ENCODE assay signal across 7 mouse cellular contexts in genomic region chr5:113015236-113016061, GRCm38 (mm10). TPM values are rescaled to one million over a fixed set of nuclear protein-coding genes. Genes with fewer than 3 reads are reported as not detected.
A peak's percentile ranks its signal among the peaks of the same experiment; 100 is the strongest.
DNase-seq lines count a peak whose midpoint lies in the region; ATAC-seq and TF ChIP-seq lines count a peak whose summit lies in the region.

Grk3 (minus strand) TSS chr5:113015791.

- H3K4me1 ChIP-seq in bone marrow macrophage, adult 2 months (ENCODE audit: control insufficient read depth, insufficient read depth, low read length) = peaks cover 9% of the 10 kb centered on the region
- H3K4me1 ChIP-seq in kidney, adult 2 months (ENCODE audit: control insufficient read depth, insufficient read depth, low read length) = no peaks in the 10 kb centered on the region
- peaks cover 21% of the 10 kb centered on the region for H3K4me1 ChIP-seq in limb, embryonic 13.5 days
- H3K4me1 ChIP-seq in midbrain, embryonic 11.5 days (ENCODE audit: control insufficient read depth, insufficient read depth, low read length) = peaks cover 4% of the 10 kb centered on the region; the same call in 1 of the 2 replicates

- peak; percentile 74 for ATAC-seq in limb, embryonic 13.5 days (ENCODE audit: low FRiP score, low read depth)
- ATAC-seq in midbrain, embryonic 11.5 days (ENCODE audit: low FRiP score) = peak; percentile 87

- H3K9me3 ChIP-seq in limb, embryonic 13.5 days = no peaks in the 10 kb centered on the region
- H3K9me3 ChIP-seq in midbrain, embryonic 11.5 days (ENCODE audit: control insufficient read depth, low read length) = no peaks in the 10 kb centered on the region

- H3K27ac ChIP-seq in bone marrow macrophage, adult 2 months (ENCODE audit: insufficient read depth, low read depth, low read length) = peak within 1 kb of the TSS; percentile 29
- H3K27ac ChIP-seq in kidney, adult 2 months (ENCODE audit: insufficient read depth, low read depth, low read length) = peak within 1 kb of the TSS; percentile 78
- H3K27ac ChIP-seq in limb, embryonic 13.5 days = no peak within 1 kb of the TSS
- no peak within 1 kb of the TSS for H3K27ac ChIP-seq in midbrain, embryonic 11.5 days (ENCODE audit: low read depth, low read length)

- H3K4me3 ChIP-seq in bone marrow macrophage, adult 2 months (ENCODE audit: insufficient read depth, low read length) = peak within 1 kb of the TSS; percentile 57
- H3K4me3 ChIP-seq in kidney, adult 2 months (ENCODE audit: insufficient read depth, low read depth, low read length) = peak within 1 kb of the TSS; percentile 56
- H3K4me3 ChIP-seq in limb, embryonic 13.5 days = peak within 1 kb of the TSS; percentile 65
- peak within 1 kb of the TSS; percentile 54 for H3K4me3 ChIP-seq in midbrain, embryonic 11.5 days (ENCODE audit: low read depth, low read length)

- no peak for TF ChIP-seq POLR2A in bone marrow macrophage, adult 2 months (IDR thresholded peaks at IDR 0.05; ENCODE audit: borderline replicate concordance, low read depth, low read length)
- no peak for TF ChIP-seq POLR2A in kidney, adult 2 months (IDR thresholded peaks at IDR 0.05; ENCODE audit: low read depth, low read length)

- peak; percentile 66 for DNase-seq in embryo, embryonic 9.5 days (ENCODE audit: extremely low spot score)
- peak; percentile 21 for DNase-seq in heart, adult 8-10 months (ENCODE audit: low spot score)
- peak; percentile 71 for DNase-seq in kidney, adult 2 months
- DNase-seq in midbrain, embryonic 11.5 days (ENCODE audit: low spot score, missing footprints) = peak; percentile 93
- peak; percentile 49 to 52 for DNase-seq in spleen, adult 18-20 months

- peak within 1 kb of the TSS; percentile 75 for H3K9ac ChIP-seq in limb, embryonic 13.5 days
- peak within 1 kb of the TSS; percentile 68 for H3K9ac ChIP-seq in midbrain, embryonic 11.5 days (ENCODE audit: low read length)

- H3K4me2 ChIP-seq in limb, embryonic 13.5 days (replicated peaks) = peak within 1 kb of the TSS; percentile 79
- H3K4me2 ChIP-seq in midbrain, embryonic 11.5 days = peak within 1 kb of the TSS; percentile 66

- TF ChIP-seq CTCF in bone marrow macrophage, adult 2 months (IDR thresholded peaks at IDR 0.05; ENCODE audit: low read depth, low read length) = no peak
- TF ChIP-seq CTCF in kidney, adult 2 months (conservative IDR thresholded peaks at IDR 0.05; ENCODE audit: insufficient read depth, insufficient read length, low read depth, low read length) = no peak

- no peaks in the 10 kb centered on the region for H3K27me3 ChIP-seq in kidney, adult 2 months (replicated peaks; ENCODE audit: control insufficient read depth, insufficient read depth, low read length)
- peaks cover 22% of the 10 kb centered on the region; the same call in 1 of the 2 replicates for H3K27me3 ChIP-seq in limb, embryonic 13.5 days
- H3K27me3 ChIP-seq in midbrain, embryonic 11.5 days (ENCODE audit: control insufficient read depth, insufficient read depth, low read length) = peaks cover 6% of the 10 kb centered on the region; the same call in 1 of the 2 replicates

- no peaks in the 10 kb centered on the region for H3K36me3 ChIP-seq in kidney, adult 2 months (ENCODE audit: control insufficient read depth, insufficient read depth, low read length)
- no peaks in the 10 kb centered on the region; the same call in 1 of the 2 replicates for H3K36me3 ChIP-seq in limb, embryonic 13.5 days
- H3K36me3 ChIP-seq in midbrain, embryonic 11.5 days (ENCODE audit: control insufficient read depth, insufficient read depth, low read length) = no peaks in the 10 kb centered on the region

- WGBS in kidney, adult 2 months = 3% methylated on average over 52 of the region's 52 CpGs
- 4% methylated on average over 45 of the region's 52 CpGs for WGBS in limb, embryonic 13.5 days
- 5% methylated on average over 40 of the region's 52 CpGs for WGBS in midbrain, embryonic 11.5 days

RNA-seq across cellular contexts. Expression of gene Grk3, which starts in this region (rescaled TPM):
- polyA plus RNA-seq in bone marrow macrophage, adult 2 months (2012; ENCODE audit: insufficient read depth, insufficient read length, missing spikeins) = 32.9 and 33.9 TPM in 2 replicates
- 1 to 10 TPM; 3.5 to 5.2 (median 4.6) TPM for total RNA-seq in heart, adult 8-10 months (2022)
- 5.2 and 5.9 TPM in 2 replicates for polyA plus RNA-seq in kidney, adult 2 months (2012; rRNA removed)
- 13.2 and 14.0 TPM in 2 replicates for polyA plus RNA-seq in limb, embryonic 13.5 days (2015; fragmentation: Nextera tagmentation; extraction: Ambion mirVana)
- 4.2 and 4.6 TPM in 2 replicates for polyA plus RNA-seq in midbrain, embryonic 11.5 days (2014; fragmentation: Nextera tagmentation; extraction: Ambion mirVana)

Comparison
In these comparisons a context has a peak if more than half of its experiments do, and no peak if none do; other contexts are left out.
1. H3K27ac ChIP-seq: peak in bone marrow macrophage, adult 2 months (single experiment) and kidney, adult 2 months (single experiment); none in limb, embryonic 13.5 days (single experiment) and midbrain, embryonic 11.5 days (single experiment).
2. DNase-seq: peak in every context shown above with its lines; median percentile 93 in midbrain, embryonic 11.5 days; 71 in kidney, adult 2 months; 66 in embryo, embryonic 9.5 days; 50 in spleen, adult 18-20 months; 21 in heart, adult 8-10 months.
3. Peak in every context shown above with its lines, with median percentiles within 50 percentile points of each other: H3K4me3 ChIP-seq.